Mouse (Mus musculus): Measurements from ENCODE around the gene Mgat4e.

Gene Mgat4e

GRCm38 (mm10) chr1:134549632-134550132, at the start of gene Mgat4e:
Gene Mgat4e, minus strand, starts transcription at chr1:134549682.
- no peak for DNase-seq (ENCODE audit: low spot score in 2 of 2)

- DNase-seq (ENCODE audit: low spot score in 2 of 2): no peak
Observed at GRCm38 (mm10) chr1:134597339-134598054, 48.0 kb upstream of the Mgat4e start.

DNA sequence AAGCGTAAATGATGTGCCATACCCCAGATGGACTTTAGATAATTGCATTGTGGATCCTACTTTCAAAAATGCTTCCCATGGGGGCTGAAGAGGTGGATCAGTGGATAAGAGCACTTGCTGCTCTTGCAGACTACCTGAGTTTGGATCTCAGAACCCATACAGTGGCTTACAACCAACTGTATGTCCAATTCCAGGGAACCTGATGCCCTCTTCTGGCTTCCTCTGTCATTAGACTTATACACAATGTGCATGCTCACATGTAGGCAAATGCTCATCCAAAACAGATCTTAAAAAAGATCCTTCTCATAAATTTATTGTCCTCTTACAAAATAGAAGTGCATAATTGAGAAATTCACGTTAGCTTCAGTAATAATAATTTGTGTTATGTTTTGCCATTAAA, 42.3 kb upstream of the Mgat4e start:
- DNase-seq (ENCODE audit: low spot score in 2 of 2): no peak

- DNase-seq (ENCODE audit: low spot score in 2 of 2): no peak
Observed at GRCm38 (mm10) chr1:134589676-134590075, 40.2 kb upstream of the Mgat4e start.

DNA sequence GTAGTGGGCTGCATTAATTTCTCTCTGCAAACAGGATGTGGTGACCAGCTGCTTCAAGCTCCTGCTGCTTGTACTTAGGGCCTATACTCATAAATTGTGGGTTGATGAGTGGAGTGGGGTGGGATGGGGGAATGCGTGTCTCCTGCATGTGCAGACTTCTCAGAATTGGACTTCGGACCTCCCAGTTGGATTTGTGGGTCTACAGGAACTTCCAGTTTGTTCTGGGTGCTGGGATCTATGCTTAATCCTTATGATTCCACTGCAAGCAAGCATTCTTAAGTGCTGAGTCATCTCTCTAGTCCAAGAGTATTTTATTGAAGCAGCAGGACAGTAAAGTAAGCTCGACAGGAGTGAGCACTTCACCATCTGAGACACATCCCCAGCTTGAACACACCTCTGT, 34.1 kb upstream of the Mgat4e start:
- DNase-seq (ENCODE audit: low spot score in 2 of 2): no peak

DNA sequence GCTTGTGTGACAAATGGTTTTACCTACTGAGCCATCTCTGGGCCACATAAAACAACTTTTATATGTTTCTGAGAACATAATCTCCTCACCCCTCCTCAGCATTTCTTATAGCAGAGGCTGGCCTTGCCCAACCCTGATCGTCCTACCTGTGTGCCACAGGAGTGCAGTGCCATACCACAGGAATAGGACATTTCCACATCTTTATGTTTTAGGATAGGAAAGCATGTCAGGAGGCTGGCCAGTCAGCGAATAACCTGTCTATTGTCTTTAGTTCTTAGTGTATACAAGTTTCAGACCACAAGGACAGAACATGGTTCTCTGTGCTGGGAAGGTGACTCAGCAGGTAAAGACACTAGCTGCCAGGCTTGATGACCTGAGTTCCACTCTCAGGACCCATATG, 31.3 kb upstream of the Mgat4e start:
- DNase-seq (ENCODE audit: low spot score in 2 of 2): no peak

DNA sequence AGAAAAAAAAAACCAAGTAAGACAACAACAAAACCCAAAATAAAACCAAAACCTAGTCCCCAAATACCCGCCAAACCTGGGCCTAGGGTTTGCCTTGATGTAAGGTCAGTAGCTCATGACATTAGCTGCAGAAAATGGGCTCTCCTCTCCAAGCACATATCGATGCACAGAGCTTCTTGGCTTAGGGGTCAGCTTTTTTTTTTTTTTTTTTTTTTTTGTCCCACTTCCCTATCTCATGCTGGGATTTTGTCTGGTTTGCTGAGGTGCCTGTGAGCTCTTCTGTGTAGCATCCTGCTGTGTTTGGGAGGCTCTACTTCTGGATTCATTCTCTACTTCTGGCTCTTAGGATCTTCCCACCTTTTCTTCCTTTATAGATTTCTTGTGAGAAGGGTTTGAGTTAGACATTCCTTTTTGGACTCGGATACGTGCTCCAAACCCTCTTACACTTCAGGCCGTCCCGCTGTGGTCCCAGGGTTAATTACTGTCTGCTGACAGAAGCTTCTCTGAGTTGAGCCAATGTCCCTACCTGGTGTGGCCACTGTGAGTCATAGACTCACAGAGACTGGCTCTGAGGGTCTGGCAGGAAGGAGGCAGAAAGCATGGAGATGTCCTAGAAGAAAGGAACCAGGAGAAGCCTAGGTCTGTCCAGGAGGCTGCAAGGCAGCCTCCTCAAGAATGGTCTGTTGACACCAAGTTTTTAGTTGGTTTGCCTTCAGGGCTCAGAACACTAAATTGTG, 28.1 kb upstream of the Mgat4e start:
- no peak for DNase-seq (ENCODE audit: low spot score in 2 of 2)

- no peak for DNase-seq (ENCODE audit: low spot score in 2 of 2)
Observed at GRCm38 (mm10) chr1:134573932-134574315, 24.4 kb upstream of the Mgat4e start.

- DNase-seq (ENCODE audit: low spot score in 2 of 2): no peak
Observed at GRCm38 (mm10) chr1:134573300-134573931, 23.9 kb upstream of the Mgat4e start.

DNA sequence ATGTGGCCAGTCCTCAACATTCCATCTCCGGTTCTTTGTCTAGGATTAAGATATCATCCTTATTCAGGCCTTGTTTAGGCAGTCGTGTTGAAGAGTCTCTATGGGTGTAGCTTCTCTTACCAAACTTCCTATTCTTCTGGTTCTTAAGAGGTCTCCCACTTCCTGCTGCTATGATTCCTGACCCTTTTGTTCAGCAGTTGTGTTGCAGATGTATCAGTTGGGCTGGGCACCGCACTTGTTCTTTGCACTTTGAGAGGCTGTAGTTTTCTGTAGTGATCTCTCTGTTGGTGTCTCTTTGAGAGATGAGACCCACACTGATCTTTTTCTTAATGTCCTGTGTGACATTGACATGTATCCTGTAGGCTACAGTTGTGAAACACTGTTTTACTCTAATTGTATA, 21.1 kb upstream of the Mgat4e start:
- no peak for DNase-seq (ENCODE audit: low spot score in 2 of 2)

DNA sequence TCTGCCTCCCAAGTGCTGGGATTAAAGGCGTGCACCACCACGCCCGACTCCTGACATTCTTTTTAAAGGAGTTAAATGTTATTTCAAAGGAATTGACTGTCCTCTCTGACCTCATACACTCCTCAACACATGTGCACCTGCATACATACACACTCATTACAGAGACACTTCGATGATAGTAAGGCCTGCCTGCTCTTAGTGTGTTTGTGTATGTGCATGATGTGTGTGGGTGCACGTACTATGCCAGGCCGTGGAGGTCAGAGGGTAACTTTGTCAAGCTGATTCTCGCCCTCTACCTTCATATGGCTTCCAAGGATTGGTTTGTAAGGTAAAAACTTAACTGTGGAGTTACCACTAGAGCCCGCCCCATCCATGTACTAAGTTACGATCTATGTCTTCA, 20.7 kb upstream of the Mgat4e start:
- DNase-seq (ENCODE audit: low spot score in 2 of 2): no peak

- no peak for DNase-seq (ENCODE audit: low spot score in 2 of 2)
Observed at GRCm38 (mm10) chr1:134567511-134567910, 18.0 kb upstream of the Mgat4e start.

DNA sequence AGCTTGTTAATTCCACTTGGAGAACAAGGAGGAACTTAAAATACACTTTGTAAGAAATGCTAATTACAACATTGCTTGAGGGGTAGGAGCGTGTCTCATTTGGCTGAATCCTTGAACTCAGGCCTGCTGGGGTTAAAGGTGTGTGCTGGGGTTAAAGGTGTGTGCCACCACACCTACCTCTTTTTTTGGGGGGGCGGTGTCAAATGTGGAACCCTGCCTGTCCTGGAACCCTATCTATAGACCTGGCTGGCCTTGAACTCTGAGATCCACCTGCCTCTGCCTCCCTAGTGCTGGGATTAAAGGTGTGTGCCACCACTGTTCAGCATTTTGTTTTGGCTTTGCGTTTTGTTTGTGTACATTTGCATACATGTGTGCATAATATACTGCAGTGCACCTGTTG, 14.2 kb upstream of the Mgat4e start:
- no peak for DNase-seq (ENCODE audit: low spot score in 2 of 2)

GRCm38 (mm10) chr1:134562457-134562856, 13.0 kb upstream of the Mgat4e start:
- no peak for DNase-seq (ENCODE audit: low spot score in 2 of 2)

DNA sequence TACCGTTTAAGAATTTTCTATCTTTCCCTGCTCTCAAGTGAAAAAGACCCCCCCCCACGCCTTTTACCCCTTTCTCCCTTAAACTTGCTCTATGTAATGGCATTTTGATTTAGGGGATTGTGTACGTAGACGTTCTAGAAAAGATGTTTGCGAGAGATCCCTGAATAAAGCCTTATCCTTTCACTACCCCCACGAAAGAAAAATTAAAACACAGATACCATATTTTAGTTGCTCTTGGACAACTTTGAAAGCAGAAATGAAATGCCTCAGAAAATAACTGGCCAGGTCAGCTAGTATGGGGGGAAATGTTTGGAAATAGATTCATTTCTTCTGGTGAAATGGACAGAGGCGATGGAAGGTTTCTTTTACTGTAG, 12.3 kb upstream of the Mgat4e start:
- no peak for DNase-seq (ENCODE audit: low spot score in 2 of 2)

GRCm38 (mm10) chr1:134560801-134561769, 11.6 kb upstream of the Mgat4e start:
- peak; percentile 43 for DNase-seq (ENCODE audit: low spot score in 2 of 2)

DNA sequence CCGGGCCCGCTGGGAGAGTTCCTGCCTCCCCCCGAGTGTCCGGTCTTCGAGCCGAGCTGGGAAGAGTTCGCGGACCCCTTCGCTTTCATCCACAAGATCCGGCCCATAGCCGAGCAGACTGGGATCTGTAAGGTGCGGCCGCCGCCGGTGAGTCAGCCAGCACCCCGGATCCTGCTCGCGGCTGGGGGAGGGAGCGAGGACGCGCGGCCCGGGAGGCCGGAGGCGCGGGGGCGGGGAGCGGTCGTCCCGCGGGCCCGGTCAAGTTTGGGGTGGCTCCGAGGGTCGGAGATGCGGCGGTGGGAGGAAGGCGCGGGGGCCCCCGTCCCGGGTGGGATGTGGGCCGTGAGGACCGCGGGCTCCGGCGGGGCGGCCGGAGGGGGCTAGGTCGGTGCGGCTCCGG, 10.9 kb upstream of the Mgat4e start:
- peak; percentile 33 to 44 for DNase-seq (ENCODE audit: low spot score in 2 of 2)

- DNase-seq (ENCODE audit: low spot score in 2 of 2): peak; percentile 64 to 84
Observed at GRCm38 (mm10) chr1:134559976-134560375, 10.5 kb upstream of the Mgat4e start, which contains the start of gene Kdm5b. Gene Kdm5b, plus strand, starts transcription at chr1:134560171.

GRCm38 (mm10) chr1:134559226-134559625, 9.7 kb upstream of the Mgat4e start:
- no peak for DNase-seq (ENCODE audit: low spot score in 2 of 2)

GRCm38 (mm10) chr1:134558511-134558910, 9.0 kb upstream of the Mgat4e start:
- no peak for DNase-seq (ENCODE audit: low spot score in 2 of 2)

DNA sequence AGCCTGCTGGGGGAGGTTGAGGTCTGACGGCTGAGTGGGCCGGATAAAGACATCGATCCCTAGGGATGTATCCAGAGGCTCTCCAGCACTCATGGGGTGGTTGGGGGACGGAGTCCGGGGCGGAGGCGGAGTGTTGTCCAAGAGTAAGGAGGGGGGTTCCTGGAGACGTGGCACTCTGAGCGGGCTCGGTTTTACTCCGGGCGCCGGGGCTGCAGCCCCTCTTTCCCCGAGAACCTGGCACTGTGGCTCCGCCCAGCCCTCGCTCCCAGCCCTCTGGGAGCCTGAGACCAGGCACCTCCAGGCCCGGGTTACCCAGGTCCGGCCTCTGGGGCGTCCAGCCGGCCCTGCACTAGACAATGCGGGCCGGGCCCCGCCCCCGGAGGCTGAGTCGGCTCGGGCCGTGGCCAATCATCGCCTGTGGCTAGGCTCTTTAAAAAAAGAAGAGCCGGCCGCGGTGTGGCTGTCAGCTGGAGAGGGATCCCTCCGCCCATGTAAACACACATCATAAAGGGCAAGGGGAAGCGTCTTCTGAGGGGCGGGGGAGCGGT, 7.3 kb upstream of the Mgat4e start:
- DNase-seq (ENCODE audit: low spot score in 2 of 2): peak; percentile 92 to 94

All from frontal cortex, postnatal 10 days (tissue).